Mouse (Mus musculus): ENCODE measurements at regions not wholly inside any gene's neighbourhood (a gene's known extent, or its start where the extent isn't known, plus 50 kb on each side); places are given as distances from the start of the nearest gene placed in this dataset.

DNA sequence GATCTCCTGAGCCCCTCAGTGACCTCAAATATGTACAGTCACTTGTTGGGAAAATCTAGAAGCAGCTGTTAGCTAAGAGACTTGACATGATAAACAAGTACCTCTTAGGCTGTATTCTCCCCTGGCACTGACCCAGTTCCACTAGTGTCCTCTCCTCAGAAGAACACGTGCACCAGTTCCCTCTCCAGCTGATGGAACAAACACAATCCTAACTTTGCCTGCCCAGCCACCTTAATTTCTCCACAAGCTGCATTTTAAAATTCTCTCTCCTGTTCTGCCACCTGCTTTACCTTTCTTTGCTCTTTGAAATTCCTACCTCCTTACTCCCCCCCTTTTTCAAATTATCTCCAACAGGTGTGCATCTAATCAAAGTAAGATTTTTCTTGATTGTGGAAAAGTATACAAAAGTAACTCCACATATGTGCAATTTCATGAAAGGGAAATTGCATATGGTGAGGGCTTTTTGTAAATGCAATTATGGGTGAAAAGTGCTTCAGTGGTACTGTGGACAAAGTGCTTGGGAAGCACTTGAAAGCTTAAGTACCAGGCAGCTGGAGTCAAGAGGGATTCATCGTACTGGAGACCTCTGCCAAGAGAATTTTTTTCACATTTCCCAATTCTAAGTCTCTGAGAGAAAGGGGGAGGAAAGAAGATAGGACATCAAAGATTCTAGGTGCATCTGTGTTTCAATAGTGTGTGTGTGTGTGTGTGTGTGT, 590.7 kb upstream of the Acvr2a start:
- DNase-seq (ENCODE audit: low read depth, low spot score): no peak

- DNase-seq (ENCODE audit: low read depth, low spot score): no peak
Measured at GRCm38 (mm10) chr2:48250174-48250573, 563.7 kb upstream of the Acvr2a start.

GRCm38 (mm10) chr2:48260299-48260698, 553.6 kb upstream of the Acvr2a start:
- DNase-seq (ENCODE audit: low read depth, low spot score): no peak
